Mouse (Mus musculus) heart, embryonic 15.5 days (tissue): ENCODE results near the gene Cby3. TPM values are rescaled to one million over a fixed set of nuclear protein-coding genes. Genes with fewer than 3 reads are reported as not detected.

Experiments used
- ATAC-seq: fragments of 200-750 bp; cut with Nextera tagmentation; replicated peaks from 2 replicates; pipeline ENCODE4 v1.8.0; 2017; ENCODE audit warnings: low read depth, moderate TSS enrichment; ENCODE audit not compliant: insufficient number of reproducible peaks, insufficient read depth, low FRiP score
- H3K27ac ChIP-seq: fragments of 300-500 bp; sonication (generic); 2 replicates; pipeline ENCODE4 v1.5.1; 2015; ENCODE audit warnings: mild to moderate bottlenecking, inconsistent platforms
- H3K27me3 ChIP-seq: fragments of 300-500 bp; sonication (generic); 2 replicates; pipeline ENCODE4 v1.6.1; 2015; ENCODE audit warnings: inconsistent platforms
- H3K36me3 ChIP-seq: fragments of 300-500 bp; sonication (generic); 2 replicates; pipeline ENCODE4 v1.6.1; 2015; ENCODE audit warnings: mild to moderate bottlenecking, inconsistent platforms
- H3K4me1 ChIP-seq: fragments of 300-500 bp; sonication (generic); replicated peaks from 2 replicates; pipeline ENCODE4 v1.6.1; 2015; ENCODE audit warnings: inconsistent platforms
- H3K4me2 ChIP-seq: fragments of 300-500 bp; sonication (generic); 2 replicates; pipeline ENCODE4 v1.6.1; 2015; ENCODE audit warnings: inconsistent platforms, mild to moderate bottlenecking, moderate library complexity
- H3K4me3 ChIP-seq: fragments of 300-500 bp; sonication (generic); 2 replicates; pipeline ENCODE4 v1.5.1; 2015; ENCODE audit warnings: mild to moderate bottlenecking, inconsistent platforms
- H3K9ac ChIP-seq: fragments of 300-500 bp; sonication (generic); 2 replicates; pipeline ENCODE4 v1.6.1; 2015; ENCODE audit warnings: mild to moderate bottlenecking, inconsistent platforms
- H3K9me3 ChIP-seq: fragments of 300-500 bp; sonication (generic); replicated peaks from 2 replicates; pipeline ENCODE4 v1.6.1; 2016; ENCODE audit warnings: inconsistent platforms
- WGBS: fragments of 180-500 bp; shearing (Covaris S2); methylation state at CpG from one replicate; pipeline ENCODE4 v1.1.7; 2015; ENCODE audit warnings: mixed read lengths; 5-methylcytosine and 5-hydroxymethylcytosine counted together
- polyA plus RNA-seq: library from polyadenylated mRNA; unstranded; fragments of >200 nt; fragmentation: Nextera tagmentation; extraction: Ambion mirVana; gene quantifications from 2 replicates; pipeline ENCODE4 v1.2.1, GENCODE M21; 2015

The Cby3 gene
- polyA plus RNA-seq, 1 experiment from 2014 or later = 0.30 TPM

- Histone ChIP-seq H3K4me1 (peaks cover 3% of the 10 kb centered on the region; the same call in 1 of the 2 replicates), H3K27ac (no peak overlapping the region), H3K27me3 (peaks cover 5% of the 10 kb centered on the region), H3K9me3 (no peaks in the 10 kb centered on the region), H3K9ac (no peak overlapping the region), H3K4me3 (no peak overlapping the region), H3K36me3 (no peaks in the 10 kb centered on the region), H3K4me2 (no peak overlapping the region)
- 8% methylated on average over 4 of the region's 4 CpGs for WGBS
- ATAC-seq = no peak
Measured at GRCm38 (mm10) chr11:50364548-50364947, 10.3 kb downstream of the Cby3 start.

GRCm38 (mm10) chr11:50365322-50365721, 11.1 kb downstream of the Cby3 start:
- H3K27ac ChIP-seq = no peak overlapping the region
- no peak overlapping the region for H3K4me3 ChIP-seq
- H3K9ac ChIP-seq = no peak overlapping the region
- H3K9me3 ChIP-seq = no peaks in the 10 kb centered on the region
- H3K4me2 ChIP-seq = no peak overlapping the region
- ATAC-seq = no peak
- H3K36me3 ChIP-seq = no peaks in the 10 kb centered on the region
- 0 out of 2 replicates have a peak, but pooled peaks cover 2% of the 10 kb centered on the region for H3K4me1 ChIP-seq
- peaks cover 4% of the 10 kb centered on the region for H3K27me3 ChIP-seq

GRCm38 (mm10) chr11:50367531-50367930, 13.3 kb downstream of the Cby3 start:
- H3K4me1 ChIP-seq = peaks cover 6% of the 10 kb centered on the region; the same call in 1 of the 2 replicates
- H3K9me3 ChIP-seq = no peaks in the 10 kb centered on the region
- no peak overlapping the region for H3K9ac ChIP-seq
- H3K36me3 ChIP-seq = no peaks in the 10 kb centered on the region
- no peaks in the 10 kb centered on the region for H3K27me3 ChIP-seq
- ATAC-seq = no peak
- H3K4me2 ChIP-seq = no peak overlapping the region
- H3K27ac ChIP-seq = no peak overlapping the region
- WGBS = 87% methylated on average over 9 of the region's 9 CpGs
- no peak overlapping the region for H3K4me3 ChIP-seq

- H3K4me1 ChIP-seq = peaks cover 6% of the 10 kb centered on the region; the same call in 1 of the 2 replicates
- no peak overlapping the region for H3K27ac ChIP-seq
- no peak overlapping the region for H3K4me3 ChIP-seq
- H3K9ac ChIP-seq = no peak overlapping the region
- no peaks in the 10 kb centered on the region for H3K9me3 ChIP-seq
- H3K36me3 ChIP-seq = no peaks in the 10 kb centered on the region
- 78% methylated on average over 5 of the region's 5 CpGs for WGBS
- ATAC-seq = no peak
- no peaks in the 10 kb centered on the region for H3K27me3 ChIP-seq
- no peak overlapping the region for H3K4me2 ChIP-seq
Measured at GRCm38 (mm10) chr11:50369360-50369911, 15.2 kb downstream of the Cby3 start.

GRCm38 (mm10) chr11:50370969-50371368, 16.7 kb downstream of the Cby3 start:
- H3K27ac ChIP-seq = no peak overlapping the region
- H3K4me3 ChIP-seq = peak overlapping the region; percentile 49
- WGBS = 67% methylated on average over 4 of the region's 4 CpGs
- no peak overlapping the region for H3K9ac ChIP-seq
- ATAC-seq = no peak
- peaks cover 6% of the 10 kb centered on the region for H3K4me1 ChIP-seq
- H3K9me3 ChIP-seq = no peaks in the 10 kb centered on the region
- H3K4me2 ChIP-seq = peak overlapping the region; percentile 71
- no peaks in the 10 kb centered on the region for H3K36me3 ChIP-seq
- H3K27me3 ChIP-seq = no peaks in the 10 kb centered on the region

GRCm38 (mm10) chr11:50371399-50371841, 17.2 kb downstream of the Cby3 start:
- Histone ChIP-seq H3K9me3 (no peaks in the 10 kb centered on the region), H3K4me1 (peaks cover 10% of the 10 kb centered on the region), H3K4me3 (peak overlapping the region; percentile 49), H3K27me3 (no peaks in the 10 kb centered on the region), H3K27ac (peak overlapping the region; percentile 35; the same call in 1 of the 2 replicates), H3K36me3 (no peaks in the 10 kb centered on the region), H3K9ac (peak overlapping the region; percentile 65), H3K4me2 (peak overlapping the region; percentile 71)
- WGBS = 2% methylated on average over 18 of the region's 18 CpGs
- ATAC-seq = no peak

GRCm38 (mm10) chr11:50371911-50372310, 17.6 kb downstream of the Cby3 start:
- 97% methylated on average over 1 of the region's 1 CpGs for WGBS
- Histone ChIP-seq H3K9me3 (no peaks in the 10 kb centered on the region), H3K4me1 (peaks cover 14% of the 10 kb centered on the region), H3K27ac (no peak overlapping the region), H3K9ac (peak overlapping the region; percentile 65; the same call in 1 of the 2 replicates), H3K4me2 (peak overlapping the region; percentile 71), H3K27me3 (no peaks in the 10 kb centered on the region), H3K36me3 (no peaks in the 10 kb centered on the region), H3K4me3 (peak overlapping the region; percentile 49; the same call in 1 of the 2 replicates)
- ATAC-seq = no peak

GRCm38 (mm10) chr11:50373086-50373485, 18.8 kb downstream of the Cby3 start:
- Histone ChIP-seq H3K27ac (no peak overlapping the region), H3K36me3 (no peaks in the 10 kb centered on the region), H3K4me1 (peaks cover 14% of the 10 kb centered on the region), H3K4me2 (no peak overlapping the region), H3K27me3 (no peaks in the 10 kb centered on the region), H3K9ac (no peak overlapping the region), H3K9me3 (no peaks in the 10 kb centered on the region), H3K4me3 (no peak overlapping the region)
- no peak for ATAC-seq

GRCm38 (mm10) chr11:50373621-50374020, 19.4 kb downstream of the Cby3 start:
- no peaks in the 10 kb centered on the region for H3K27me3 ChIP-seq
- no peaks in the 10 kb centered on the region for H3K36me3 ChIP-seq
- WGBS = 96% methylated on average over 1 of the region's 1 CpGs
- ATAC-seq = no peak
- H3K4me3 ChIP-seq = no peak overlapping the region
- no peak overlapping the region for H3K4me2 ChIP-seq
- H3K9me3 ChIP-seq = no peaks in the 10 kb centered on the region
- no peak overlapping the region for H3K27ac ChIP-seq
- H3K4me1 ChIP-seq = peaks cover 14% of the 10 kb centered on the region
- no peak overlapping the region for H3K9ac ChIP-seq

GRCm38 (mm10) chr11:50374286-50375015, 20.2 kb downstream of the Cby3 start:
- H3K36me3 ChIP-seq = peaks cover 5% of the 10 kb centered on the region
- H3K4me3 ChIP-seq = no peak overlapping the region
- no peak for ATAC-seq
- no peak overlapping the region for H3K4me2 ChIP-seq
- no peak overlapping the region for H3K27ac ChIP-seq
- H3K9ac ChIP-seq = no peak overlapping the region
- peaks cover 19% of the 10 kb centered on the region for H3K4me1 ChIP-seq
- no peaks in the 10 kb centered on the region for H3K27me3 ChIP-seq
- H3K9me3 ChIP-seq = no peaks in the 10 kb centered on the region
- 88% methylated on average over 13 of the region's 13 CpGs for WGBS

GRCm38 (mm10) chr11:50375421-50375820, 21.2 kb downstream of the Cby3 start:
- no peaks in the 10 kb centered on the region for H3K9me3 ChIP-seq
- H3K36me3 ChIP-seq = peaks cover 10% of the 10 kb centered on the region
- no peak for ATAC-seq
- H3K4me2 ChIP-seq = no peak overlapping the region
- H3K27ac ChIP-seq = no peak overlapping the region
- WGBS = 85% methylated on average over 5 of the region's 5 CpGs
- H3K4me1 ChIP-seq = peaks cover 24% of the 10 kb centered on the region
- no peak overlapping the region for H3K4me3 ChIP-seq
- no peaks in the 10 kb centered on the region for H3K27me3 ChIP-seq
- no peak overlapping the region for H3K9ac ChIP-seq
